Mouse (Mus musculus) right cerebral cortex, adult 2 months (tissue): ENCODE measurements around the gene Catsperd.
"Not testable (repeated sequence)": the region's sequence is repeated elsewhere in the genome, so short reads cannot be mapped to it uniquely, and the experiment has no call there.

Experiments used
- DNase-seq, 2 experiments: peaks; one replicate each; pipeline ENCODE4 v3.0.0; 2021 to 2022; ENCODE audit warnings: low spot score in 2 of 2

Gene Catsperd

DNA sequence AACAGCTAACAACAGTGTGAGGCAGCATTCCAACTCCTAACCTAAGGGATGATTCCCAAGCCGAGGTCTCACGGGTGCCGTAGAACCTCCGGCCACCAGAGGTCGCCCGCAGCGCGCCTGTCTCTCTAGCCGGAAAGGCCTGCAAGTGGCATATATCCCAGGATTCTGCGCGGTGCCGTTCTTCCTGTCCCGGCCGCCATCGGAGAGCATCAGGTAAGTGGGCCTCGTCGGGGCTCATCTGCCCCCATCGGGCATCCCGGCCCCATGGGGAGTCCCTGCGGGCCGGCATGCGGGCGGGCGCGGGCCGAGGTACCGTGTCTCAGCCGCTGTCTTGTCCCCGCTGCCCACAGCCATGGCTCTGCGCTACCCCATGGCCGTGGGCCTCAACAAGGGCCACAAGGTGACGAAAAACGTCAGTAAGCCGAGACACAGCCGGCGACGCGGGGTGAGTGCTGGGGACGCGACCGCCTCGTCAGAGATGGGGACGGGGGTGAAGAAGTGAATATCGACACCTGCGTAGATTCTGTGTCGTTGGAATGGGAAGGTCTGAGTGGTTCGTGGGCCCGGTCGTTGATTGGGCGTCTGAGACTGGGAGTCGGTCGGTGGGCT, 14.6 kb upstream of the Catsperd start, which contains the start of gene Rpl36:
Gene Rpl36, plus strand, starts transcription at position 181 of the 609 bp plus-strand sequence.
- peak; percentile 98 for DNase-seq

DNA sequence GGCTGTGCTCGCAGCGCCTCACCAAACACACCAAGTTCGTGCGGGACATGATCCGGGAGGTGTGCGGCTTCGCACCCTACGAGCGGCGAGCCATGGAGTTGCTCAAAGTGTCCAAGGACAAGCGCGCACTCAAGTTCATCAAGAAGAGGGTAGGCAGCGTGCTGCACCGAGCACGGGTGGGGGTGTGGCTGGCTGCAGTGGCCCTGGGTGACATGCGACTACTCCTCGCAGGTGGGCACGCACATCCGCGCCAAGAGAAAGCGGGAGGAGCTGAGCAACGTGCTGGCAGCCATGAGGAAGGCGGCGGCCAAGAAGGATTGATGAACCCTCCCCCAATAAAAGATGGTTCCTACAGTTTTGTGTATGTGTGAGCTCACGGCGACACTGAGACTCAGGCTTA, 14.1 kb upstream of the Catsperd start:
- DNase-seq, result not testable (repeated sequence)

DNA sequence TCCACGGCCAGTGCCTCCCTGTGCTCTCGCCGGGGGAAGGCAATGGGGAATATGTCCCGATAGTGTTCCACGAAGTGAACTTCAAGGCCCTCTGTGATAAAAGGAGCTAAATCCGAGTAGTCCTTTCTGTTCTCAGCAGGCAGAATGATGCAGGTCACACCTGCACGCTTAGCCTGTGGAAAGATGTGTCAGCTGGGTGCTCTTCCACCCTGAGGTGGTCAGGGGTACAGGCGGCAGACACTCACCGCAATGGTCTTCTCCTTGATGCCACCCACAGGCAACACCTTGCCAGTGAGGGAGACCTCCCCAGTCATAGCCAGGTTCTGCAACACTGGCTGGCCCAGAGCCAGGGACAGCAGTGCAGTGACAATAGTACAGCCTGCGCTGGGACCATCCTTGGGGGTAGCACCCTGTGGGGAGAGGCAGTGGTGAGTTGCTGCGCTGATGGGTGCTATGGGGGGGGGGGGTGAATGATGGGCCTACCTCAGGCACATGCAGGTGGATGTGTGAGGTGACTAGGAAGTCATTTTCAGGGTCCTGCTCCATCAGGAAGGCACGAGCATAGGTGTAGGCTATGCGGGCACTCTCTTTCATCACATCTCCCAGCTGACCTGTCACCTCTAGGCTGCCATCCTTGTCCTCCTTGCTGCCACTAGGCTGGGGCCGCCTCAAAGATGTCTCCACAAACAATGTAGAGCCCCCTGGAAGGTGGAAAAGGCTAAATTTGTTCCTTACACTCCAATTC, 13.4 kb upstream of the Catsperd start:
- DNase-seq, result no peak

DNA sequence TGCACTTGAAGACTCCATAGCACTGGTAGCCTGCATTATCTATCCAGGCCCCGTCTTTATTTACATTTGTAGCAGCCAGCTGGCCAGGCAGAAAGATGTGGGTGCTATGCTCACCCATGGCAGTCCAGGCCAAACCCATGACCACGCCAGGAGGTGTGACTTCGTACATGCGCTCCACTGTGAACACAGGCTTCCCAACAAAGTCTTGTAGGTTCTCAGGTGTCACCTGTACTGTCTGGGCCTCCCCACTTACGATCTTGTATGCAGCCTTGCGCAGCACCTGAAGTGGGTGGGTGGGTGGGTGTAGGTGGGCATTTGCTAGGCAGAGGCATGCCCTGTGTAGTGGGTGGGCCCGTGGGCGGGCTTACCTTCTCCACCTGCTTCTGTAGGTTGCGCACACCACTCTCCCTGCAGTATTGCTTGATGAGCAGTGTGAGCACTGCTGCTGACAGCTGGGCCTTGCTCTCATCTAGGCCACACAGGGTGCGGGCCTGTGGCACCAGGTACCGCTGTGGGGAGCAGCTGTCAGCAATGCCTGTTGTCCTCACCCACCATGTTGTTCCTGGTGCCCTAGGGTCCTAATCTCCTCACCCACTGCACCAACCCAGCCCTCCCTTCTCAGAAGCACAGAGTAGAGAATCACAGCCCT, 12.7 kb upstream of the Catsperd start:
- DNase-seq, result no peak

DNA sequence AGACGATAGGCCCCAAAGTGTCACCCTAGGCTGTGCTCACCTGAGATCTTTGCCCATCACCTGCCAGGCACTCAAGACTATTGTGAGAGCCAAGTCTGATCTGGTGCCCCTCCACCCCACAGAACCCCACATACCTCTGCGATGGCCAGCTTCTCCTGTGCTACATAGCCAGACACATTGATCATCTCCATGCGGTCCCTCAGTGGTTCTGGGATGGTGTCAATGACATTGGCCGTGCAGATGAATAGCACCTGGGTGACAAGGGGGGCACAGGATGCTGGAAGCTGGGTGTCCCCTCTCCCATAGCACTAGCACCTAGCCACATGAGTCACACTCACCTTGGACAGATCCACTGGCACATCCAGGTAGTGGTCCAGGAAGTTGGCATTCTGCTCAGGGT, 12.2 kb upstream of the Catsperd start:
- DNase-seq, result no peak

DNA sequence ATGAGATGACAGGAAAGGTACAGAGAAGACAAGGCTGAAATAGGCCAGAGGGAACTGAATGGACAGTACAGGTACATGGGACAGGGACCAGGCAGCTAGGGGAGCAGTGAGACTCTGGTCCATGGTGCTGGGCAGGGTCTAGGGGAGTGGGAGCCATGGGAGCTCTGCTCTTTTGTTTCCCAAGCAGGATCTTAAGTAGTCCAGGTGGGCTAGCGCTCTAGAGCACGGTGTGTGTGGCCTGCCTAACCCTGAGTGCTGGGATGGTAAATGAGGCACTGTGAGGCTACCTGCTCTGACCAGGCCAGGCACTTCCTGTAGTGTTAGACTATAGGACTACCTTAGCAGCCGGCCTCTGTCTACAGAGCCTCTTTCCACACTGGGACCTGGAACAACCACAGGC, 11.2 kb upstream of the Catsperd start:
- no peak for DNase-seq

DNA sequence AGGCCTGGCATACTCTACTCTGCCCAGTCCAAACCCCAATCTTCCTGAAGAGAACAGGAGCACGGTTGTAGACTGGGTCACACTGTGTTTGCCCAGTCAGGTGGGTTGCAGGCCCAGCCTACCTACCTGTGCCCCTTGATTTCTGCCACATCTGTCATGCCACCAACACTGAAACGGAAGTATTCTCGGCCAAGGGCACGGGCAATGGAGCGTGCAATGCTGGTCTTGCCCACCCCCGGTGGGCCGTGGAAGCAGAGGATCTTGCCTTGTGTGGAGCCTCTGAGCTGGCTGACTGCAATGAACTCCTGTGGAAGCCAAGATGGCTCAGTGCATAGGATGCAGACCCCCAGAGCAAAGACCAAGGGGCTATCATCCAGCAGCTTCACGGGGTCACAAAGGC, 10.3 kb upstream of the Catsperd start:
- no peak for DNase-seq

DNA sequence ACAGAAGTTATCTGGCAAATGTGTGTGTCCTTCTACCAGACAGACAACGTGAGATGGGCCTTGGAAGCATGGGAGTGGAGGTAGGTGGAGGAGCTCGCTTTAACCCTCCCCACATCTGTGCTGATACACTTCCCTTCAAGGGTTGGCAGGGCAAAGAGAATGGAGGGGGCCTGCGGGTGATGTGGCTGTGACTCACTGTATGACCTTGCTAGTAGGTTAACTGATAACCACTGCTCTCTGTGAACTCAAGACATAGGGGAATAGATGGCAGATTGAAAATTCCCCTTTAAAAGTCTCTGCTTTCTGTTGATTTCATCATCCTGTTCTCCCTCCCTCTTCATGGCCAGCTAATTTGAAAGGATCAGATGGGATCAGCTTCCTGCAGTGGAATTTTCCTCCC, 2.4 kb upstream of the Catsperd start:
- DNase-seq, result no peak

DNA sequence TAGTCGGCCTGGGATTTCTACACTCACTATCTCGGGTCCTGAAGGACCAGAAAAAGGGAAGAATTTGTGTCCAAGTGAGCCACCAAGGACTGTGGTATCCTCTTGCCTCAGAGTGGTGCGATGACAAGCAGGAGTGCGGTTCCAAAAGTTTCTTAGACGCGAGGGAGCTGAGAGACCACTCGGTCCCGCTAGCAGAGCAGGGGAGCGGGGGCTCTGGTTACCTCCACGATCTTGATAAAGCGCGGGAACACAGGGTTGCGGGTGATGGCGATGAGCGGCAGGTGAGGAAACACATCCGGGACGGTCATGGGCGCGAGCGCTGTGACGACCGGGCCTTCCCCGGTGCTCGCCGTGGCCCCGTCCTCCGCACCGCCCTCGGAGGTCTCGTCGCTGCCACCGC, 1.7 kb upstream of the Catsperd start:
- DNase-seq, result no peak

DNA sequence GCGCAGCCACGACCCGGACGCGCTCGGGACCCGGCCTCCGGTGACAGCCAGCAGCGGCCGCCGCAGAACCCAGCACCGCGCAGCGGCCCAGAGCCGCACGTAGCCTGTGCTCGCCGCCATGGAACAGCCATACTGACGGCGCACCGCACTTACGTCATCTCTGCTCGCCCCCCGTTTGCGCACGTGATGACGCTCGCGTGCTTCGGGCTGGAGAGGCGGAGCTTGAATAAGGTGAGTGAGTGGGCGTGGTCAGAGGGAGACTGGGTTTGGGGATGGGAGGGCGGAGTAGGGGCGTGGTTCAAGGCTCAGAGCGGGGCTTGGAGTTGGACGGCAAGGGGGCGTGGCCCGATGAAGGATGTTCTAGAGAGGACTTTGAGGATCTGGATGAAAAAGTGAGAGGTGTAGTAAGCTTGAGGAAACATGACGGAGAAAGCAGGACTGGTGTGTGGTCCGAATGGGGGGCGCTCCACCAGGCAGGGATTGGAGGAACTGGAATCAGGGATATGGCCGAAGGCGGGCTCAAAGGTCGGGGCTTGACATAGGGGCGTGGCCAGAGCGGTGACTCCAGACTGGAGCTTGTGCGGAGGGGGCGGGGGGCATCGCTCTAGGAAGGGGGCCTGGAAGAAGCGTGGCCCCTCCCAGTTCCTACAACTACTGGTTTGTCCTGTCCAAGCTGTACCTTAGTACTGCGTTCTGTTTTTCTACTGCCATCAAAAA, 1.0 kb upstream of the Catsperd start, which contains the start of gene Lonp1:
Gene Lonp1, minus strand, starts transcription at position 134 of the 717 bp plus-strand sequence.
- DNase-seq, result peak; percentile 97 to 98

DNA sequence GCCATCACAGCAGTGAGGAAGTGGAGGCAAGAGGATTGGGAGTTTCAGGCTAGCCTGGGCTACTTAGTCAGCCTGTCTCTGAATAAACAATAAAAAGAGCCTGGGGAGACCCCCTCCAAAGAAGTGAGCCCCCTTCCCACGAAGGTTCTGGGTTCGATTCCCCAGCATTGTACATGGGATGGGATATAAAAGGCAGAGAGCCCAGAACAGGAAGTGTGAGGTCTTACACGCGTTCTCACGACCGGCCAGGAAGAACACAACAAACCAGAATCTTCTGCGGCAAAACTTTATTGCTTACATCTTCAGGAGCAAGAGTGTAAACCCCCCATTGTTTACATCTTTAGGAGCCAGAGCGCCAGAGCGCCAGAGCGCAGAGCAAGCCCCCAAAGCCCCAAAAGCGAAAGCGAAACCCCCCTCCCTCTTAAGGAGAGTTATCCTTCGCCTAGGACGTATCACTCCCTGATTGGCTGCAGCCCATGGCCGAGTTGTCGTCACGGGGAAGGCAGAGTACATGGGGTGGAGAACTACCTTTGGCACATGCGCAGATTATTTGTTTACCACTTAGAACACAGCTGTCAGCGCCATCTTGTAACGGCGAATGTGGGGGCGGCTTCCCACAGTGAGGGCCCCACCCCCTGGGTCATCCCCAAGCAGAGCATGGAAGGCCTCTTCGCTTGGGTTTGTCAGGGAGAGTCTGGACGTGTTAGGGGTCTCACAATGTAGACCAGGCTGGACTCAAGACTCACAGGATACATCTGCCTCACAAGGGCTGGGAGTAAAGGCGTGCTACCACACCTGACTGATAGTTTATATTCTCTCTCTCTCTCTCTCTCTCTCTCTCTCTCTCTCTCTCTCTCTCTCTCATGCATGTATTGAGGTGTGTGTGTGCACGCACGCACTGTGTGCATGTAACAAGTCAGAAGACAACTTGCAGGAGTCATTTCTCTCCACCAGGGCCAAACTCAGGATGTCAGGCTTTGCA, 2.1 kb downstream of the Catsperd start:
- not testable (repeated sequence) for DNase-seq

DNA sequence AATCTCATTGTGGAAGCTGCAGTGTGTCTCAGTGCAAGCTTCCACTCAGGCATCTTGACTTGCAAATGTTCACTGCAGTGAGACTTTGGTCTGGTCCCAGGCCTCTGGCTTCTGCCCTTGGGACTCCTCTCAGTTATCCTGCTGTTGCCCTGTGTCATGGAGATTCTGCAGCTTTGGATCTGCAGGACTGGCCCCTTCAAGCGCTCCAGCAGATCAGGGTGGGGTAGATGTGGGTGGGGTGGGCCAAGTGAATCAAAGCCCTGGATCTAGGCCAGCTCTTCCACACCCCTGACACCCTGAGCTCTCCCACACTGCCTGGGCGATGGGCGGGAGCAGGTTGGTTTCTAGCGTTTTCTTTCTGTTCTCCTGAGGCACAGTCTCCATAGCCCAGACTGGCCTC, 3.9 kb downstream of the Catsperd start:
- no peak for DNase-seq

DNA sequence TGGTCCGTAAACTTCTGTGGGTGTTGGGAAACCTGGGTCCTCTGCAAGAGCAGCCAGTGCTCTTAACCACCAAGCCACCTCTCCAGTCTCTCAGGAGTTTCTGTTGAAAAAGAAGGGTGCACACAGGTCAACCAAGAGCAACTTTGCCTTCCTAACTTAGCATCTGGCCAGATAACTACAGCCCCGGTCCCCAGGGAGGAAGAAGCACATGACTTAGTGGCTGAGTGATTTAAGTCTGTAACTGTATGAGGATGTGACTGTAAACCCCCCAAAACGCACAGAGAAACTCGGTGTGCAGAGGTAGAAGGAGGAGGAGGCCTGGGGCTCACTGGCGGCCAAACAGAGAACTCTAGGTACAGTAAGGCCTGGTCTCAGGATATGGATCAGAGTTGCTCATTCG, 6.1 kb downstream of the Catsperd start:
- no peak for DNase-seq

DNA sequence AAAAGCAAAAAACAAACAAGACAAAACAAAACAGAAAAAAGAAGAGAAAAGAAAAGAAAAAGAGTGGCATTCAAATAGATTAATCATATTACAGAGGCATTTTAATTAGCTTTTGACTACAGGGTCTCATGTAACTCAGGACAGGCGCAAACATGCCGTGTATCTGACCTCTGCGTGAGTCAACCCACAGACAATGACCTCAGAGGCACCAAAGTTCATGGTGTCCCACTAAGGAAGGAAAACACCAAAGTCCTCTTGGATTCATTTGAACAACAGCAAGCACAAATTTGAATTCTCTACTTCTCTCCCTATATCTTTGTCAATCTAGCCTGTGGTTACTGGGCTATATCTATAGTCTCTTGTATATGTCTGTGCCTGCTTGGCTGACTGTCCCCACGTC, 15.3 kb downstream of the Catsperd start:
- no peak for DNase-seq

DNA sequence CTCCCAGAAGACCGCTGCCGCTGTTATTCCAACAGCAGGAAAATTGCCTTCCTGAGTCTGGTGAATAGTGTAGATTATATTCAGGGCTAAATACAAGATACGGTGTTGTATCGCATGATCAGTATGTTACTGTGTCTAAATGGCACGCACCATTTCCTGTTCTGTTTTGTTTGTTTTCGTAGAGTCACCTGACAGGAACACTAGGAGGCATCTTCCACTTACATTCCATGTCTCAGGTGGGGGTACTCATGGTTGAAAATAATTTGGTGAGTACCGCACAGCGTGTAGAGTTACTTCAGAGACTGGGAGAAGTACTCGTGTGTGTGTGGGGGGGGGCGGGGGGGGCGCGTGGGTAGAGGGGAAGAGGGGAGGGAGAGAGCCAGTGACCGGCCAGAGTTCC, 19.6 kb downstream of the Catsperd start:
- no peak for DNase-seq

DNA sequence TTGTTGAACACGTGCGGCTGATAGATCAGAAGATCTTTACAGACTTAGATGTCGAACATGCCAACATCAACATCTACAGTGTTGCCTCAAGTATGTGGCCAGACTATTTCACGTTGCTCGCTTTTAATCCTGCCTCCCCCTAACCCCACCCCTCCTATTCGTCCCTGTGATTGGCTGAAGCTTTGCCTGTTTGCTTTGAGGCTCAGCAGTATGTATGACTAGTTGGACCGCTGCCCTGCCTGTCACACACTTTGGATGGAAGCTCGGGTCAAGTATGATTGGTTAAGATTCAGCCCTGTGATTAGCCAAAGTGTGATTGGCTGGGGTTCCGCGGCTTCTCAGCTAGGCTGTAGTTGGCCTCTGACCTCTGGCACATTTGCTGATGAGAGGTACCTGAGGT, 23.9 kb downstream of the Catsperd start:
- no peak for DNase-seq

DNA sequence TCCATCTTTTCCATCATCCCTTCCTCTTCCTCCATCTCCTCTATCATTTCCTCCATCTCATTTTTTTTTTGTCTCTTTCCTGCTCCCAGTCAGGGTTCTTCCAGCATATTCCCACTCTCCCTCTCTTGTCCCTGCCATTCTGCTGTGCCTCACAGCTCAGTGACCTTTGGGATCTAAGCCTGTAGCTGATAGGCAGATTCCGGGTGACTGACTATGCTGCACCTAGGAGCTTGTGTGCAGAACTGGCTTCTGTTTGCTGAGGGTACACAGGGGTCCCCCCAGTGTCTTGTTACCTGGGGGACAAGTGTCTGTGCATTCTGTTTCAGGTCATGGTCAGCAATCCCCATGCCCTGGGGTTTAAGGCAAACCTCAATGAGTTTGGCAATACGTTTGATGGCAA, 26.8 kb downstream of the Catsperd start:
- no peak for DNase-seq

DNA sequence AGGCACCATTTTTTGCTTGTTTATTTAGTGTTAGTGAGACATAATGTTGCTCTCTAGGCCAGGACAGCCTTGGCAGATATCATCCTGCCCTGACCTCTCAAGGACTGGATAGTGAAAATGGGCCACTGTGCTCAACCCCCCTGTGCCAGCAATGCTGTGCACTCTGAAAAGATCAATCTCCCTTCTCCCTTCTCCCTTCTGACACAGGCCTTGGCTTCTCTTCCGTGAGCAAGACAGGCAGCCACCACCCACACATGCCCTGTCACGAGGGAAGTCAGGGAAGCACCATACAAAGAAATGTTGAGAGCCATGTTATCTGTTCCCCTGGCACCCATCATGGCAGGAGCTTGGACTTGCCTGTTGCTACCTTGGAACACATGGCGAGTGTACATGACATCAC, 27.4 kb downstream of the Catsperd start:
- no peak for DNase-seq

DNA sequence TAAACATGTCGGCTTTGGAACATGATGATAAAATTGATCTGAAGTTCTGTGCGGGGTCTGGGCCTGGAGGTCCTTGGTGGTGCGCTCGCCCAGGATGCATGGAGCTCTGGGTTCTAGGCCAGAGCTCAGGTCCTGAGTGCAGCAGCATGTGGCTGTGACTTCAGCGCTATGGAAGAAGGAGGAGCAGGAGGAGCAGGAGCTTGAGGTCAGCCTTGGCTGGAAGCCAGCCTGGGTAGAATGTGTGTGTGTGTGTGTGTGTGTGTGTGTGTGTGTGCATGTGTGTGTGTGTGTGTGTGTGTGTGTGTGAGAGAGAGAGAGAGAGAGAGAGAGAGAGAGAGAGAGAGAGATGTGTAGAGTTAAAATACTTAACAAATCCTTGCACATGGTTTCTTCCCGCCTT, 28.2 kb downstream of the Catsperd start:
- no peak for DNase-seq

DNA sequence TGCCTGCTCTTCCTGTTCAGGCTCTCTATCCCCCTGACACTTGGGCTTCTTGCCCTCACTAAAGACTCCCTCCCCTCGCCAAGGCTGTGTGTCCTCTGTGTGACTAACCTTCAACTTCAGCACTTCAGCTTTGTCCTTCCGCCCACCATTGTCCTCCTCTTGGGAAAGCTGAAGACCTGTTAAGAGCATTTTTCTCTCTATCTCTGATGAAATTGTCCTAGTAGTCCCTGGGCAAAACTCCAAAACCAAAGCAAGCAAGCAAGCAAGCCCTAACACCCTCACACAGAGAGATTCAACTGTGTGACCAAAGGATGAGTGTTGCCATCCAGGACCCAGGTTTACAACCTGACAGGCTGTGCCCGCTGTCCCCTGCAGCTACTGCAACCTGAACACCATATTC, 35.7 kb downstream of the Catsperd start:
- DNase-seq, result no peak

DNA sequence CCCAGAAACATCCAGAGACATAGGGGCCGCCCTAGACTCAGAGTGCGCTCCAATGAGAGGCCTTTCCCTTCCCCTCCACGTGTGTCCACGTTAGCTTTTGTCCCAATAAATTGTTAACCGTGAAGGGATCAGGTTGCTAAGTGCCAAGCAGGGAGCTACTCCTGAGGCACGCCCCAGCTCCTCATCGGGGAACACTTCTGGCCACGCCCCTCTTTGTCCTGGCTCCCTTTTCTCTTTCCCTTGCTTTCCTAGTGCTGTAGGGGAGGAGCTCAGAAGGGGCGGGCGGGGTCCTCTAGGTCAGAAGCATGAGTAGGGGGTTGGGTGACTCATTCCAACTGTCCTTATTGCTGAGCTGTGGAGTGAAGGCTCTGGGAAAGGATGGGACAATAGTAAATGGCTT, 36.4 kb downstream of the Catsperd start:
- DNase-seq, result no peak
